Mouse (Mus musculus): ENCODE data around the gene Erp29.

DNA sequence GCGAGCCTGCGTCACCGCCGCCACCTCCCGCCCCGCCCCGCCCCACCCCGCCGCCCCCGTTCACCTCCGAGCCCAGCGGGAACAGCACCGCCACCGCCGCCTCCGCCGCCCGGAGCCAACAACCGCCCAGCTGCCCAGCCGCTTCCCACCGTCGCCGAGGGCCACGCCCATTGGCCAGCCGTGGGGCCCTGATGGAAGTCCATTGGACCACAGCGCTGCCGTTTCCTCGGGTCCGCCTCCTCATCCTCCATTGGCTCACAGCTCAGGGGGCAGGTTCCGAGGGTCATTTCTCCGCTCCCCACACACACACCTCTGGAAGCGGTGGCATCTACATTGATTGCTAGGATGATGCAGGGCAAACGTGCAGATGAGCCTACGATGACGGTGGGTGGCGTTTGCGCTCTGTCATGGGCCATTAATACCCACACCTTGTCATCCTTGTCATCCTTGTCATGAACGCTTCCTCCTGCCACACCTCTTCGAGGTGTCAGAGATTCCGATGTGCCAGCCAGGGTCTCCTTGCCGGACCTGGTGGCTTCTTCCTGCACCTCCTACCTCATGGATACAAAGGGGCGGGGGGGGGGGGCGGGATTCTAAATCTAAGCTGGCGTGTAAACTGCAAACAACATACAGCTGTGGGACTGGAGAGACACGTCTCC is 66.7 kb downstream of the Erp29 start, which contains the start of gene Trafd1:
- TF ChIP-seq CTCF (IDR thresholded peaks at IDR 0.05; ENCODE audit: control insufficient read depth, insufficient read depth, insufficient read length): no peak
- TF ChIP-seq USF1 (IDR thresholded peaks at IDR 0.05; ENCODE audit: low read depth): no peak
- no peak for TF ChIP-seq MAX (IDR thresholded peaks at IDR 0.05)
- no peak for TF ChIP-seq CEBPB (IDR thresholded peaks at IDR 0.05; ENCODE audit: low read depth)
- no peak for TF ChIP-seq MYOD1 (IDR thresholded peaks at IDR 0.05; ENCODE audit: control insufficient read depth, insufficient read length, low read depth)
- no peak for TF ChIP-seq FOSL1 (IDR thresholded peaks at IDR 0.05; ENCODE audit: insufficient read depth, low read length, poor library complexity, severe bottlenecking)
